9 mouse cellular contexts compared by ENCODE assay signal in the genomic region with DNA sequence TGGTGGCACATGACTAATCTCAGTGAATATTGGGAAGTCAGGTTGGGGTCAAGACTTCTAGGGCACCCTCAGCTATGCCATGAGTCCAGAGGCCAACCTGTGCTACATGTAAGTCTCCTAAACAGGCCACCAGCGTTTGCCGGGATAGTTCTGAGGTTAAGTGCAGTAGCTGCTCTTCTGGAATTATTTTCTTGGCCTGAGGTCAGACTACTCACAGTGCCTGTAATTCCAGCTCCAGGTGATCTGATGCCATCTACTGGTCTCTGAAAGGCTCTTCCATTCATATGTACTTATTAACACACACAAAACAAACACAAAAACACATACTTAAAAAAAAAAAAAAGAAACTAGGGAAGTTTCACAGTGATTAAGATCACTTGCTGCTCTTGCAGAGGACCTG. TPM values are rescaled to one million over a fixed set of nuclear protein-coding genes. Genes with fewer than 3 reads are reported as not detected.
DNase-seq lines count a peak whose midpoint lies in the region; ATAC-seq lines count a peak whose summit lies in the region.
"Had no signal": no experiment of that assay in that cellular context is flagged by ENCODE, and none has a peak within 500 bp of the region (broad histone marks: within the 10 kb centered on the region; RNA-seq: fewer than 3 reads in every experiment).

No protein-coding gene starts in this region.

- no peak overlapping the region for H3K4me3 ChIP-seq in heart, embryonic 12.5 days
- H3K4me3 ChIP-seq: forebrain, embryonic 15.5 days had no signal

- peaks cover 57% of the 10 kb centered on the region for H3K36me3 ChIP-seq in heart, embryonic 12.5 days

- no peaks in the 10 kb centered on the region for H3K27me3 ChIP-seq in heart, embryonic 12.5 days (replicated peaks)
- H3K27me3 ChIP-seq: forebrain, embryonic 15.5 days had no signal

- no peak overlapping the region for H3K9ac ChIP-seq in heart, embryonic 12.5 days
- H3K9ac ChIP-seq: forebrain, embryonic 15.5 days had no signal

- H3K27ac ChIP-seq in heart, embryonic 12.5 days (ENCODE audit: poor library complexity, severe bottlenecking) = no peak overlapping the region
- H3K27ac ChIP-seq: forebrain, embryonic 15.5 days had no signal

- no peak for ATAC-seq in heart, embryonic 12.5 days (ENCODE audit: insufficient number of reproducible peaks, low FRiP score)
- no peak for ATAC-seq in megakaryocyte-erythroid progenitor cell, adult 5-6 weeks (replicated peaks; ENCODE audit: low FRiP score, low TSS enrichment, poor library complexity, severe bottlenecking)
- no peak for ATAC-seq in activated CD4-positive, CD25-positive, alpha-beta regulatory T cell, adult 4 months
- ATAC-seq: forebrain, embryonic 15.5 days had no signal

- WGBS in heart, embryonic 12.5 days = 66% methylated on average over 2 of the region's 2 CpGs

- H3K9me3 ChIP-seq in heart, embryonic 12.5 days (replicated peaks) = no peaks in the 10 kb centered on the region
- H3K9me3 ChIP-seq: forebrain, embryonic 15.5 days had no signal

- H3K4me2 ChIP-seq in heart, embryonic 12.5 days = no peak overlapping the region
- H3K4me2 ChIP-seq: forebrain, embryonic 15.5 days had no signal

- peak; percentile 79 for DNase-seq in heart, adult 11 months
- peak; percentile 78 for DNase-seq in 3T3-L1 (ENCODE audit: low read depth, low spot score)
- DNase-seq in brain, adult 2 months (ENCODE audit: low read depth, low spot score) = peak; percentile 70
- peak; percentile 57 for DNase-seq in kidney, adult 9 months
- no peak for DNase-seq in yolk sac, embryonic 10.5 days (ENCODE audit: low spot score)

- peaks cover 8% of the 10 kb centered on the region for H3K4me1 ChIP-seq in heart, embryonic 12.5 days (replicated peaks)
- H3K4me1 ChIP-seq: forebrain, embryonic 15.5 days had no signal

RNA-seq across cellular contexts. Expression of a gene that starts 13.5 kb away (rescaled TPM):
- 112 and 115 TPM in 2 replicates for polyA plus RNA-seq in heart, embryonic 12.5 days (2016; fragmentation: Nextera tagmentation; extraction: Ambion mirVana)
- 101 and 115 TPM in 2 replicates for total RNA-seq in megakaryocyte-erythroid progenitor cell, adult 5-6 weeks (2014; fragmentation: Nextera tagmentation)
- 218 and 222 TPM in 2 replicates for total RNA-seq in megakaryocyte-erythroid progenitor cell, adult 5-6 weeks (2017)
- 10 to 100 TPM; 80.8 to 97.7 TPM for polyA plus RNA-seq in activated CD4-positive, CD25-positive, alpha-beta regulatory T cell, adult 4 months (2017; shearing (Covaris generic))

RNA-seq across cellular contexts. Expression of a gene that starts 39.7 kb away (rescaled TPM):
- polyA plus RNA-seq in heart, embryonic 12.5 days (2016; fragmentation: Nextera tagmentation; extraction: Ambion mirVana) = 24.7 and 24.9 TPM in 2 replicates
- 7.3 and 9.4 TPM in 2 replicates for total RNA-seq in megakaryocyte-erythroid progenitor cell, adult 5-6 weeks (2014; fragmentation: Nextera tagmentation)
- total RNA-seq in megakaryocyte-erythroid progenitor cell, adult 5-6 weeks (2017) = 8.0 and 9.0 TPM in 2 replicates
- polyA plus RNA-seq in activated CD4-positive, CD25-positive, alpha-beta regulatory T cell, adult 4 months (2017; shearing (Covaris generic)) = 1 to 10 TPM; 9.4 to 9.5 TPM
